Mouse (Mus musculus) MEL (cell line): Measurements from ENCODE around the gene Ccdc96. TPM values are rescaled to one million over a fixed set of nuclear protein-coding genes. Genes with fewer than 3 reads are reported as not detected.

Experiments
- DNase-seq: peaks from one replicate; pipeline ENCODE4 v3.0.0; 2011; ENCODE audit warnings: low read depth, low spot score
- H3K27ac ChIP-seq: 2 replicates; pipeline ENCODE4 v1.5.1; 2012; ENCODE audit warnings: low read depth, mild to moderate bottlenecking, control low read depth, low read length, moderate library complexity; ENCODE audit not compliant: control insufficient read depth
- H3K27me3 ChIP-seq, 2 experiments: fragments of 150-350 bp in 1 of 2; sonication (generic) in 1 of 2; 2 replicates each; pipeline ENCODE4 v1.6.1; 2012; ENCODE audit warnings: low read length in 2 of 2, mild to moderate bottlenecking in 2 of 2, improper control_type of control experiment in 1 of 2, moderate library complexity in 1 of 2; ENCODE audit not compliant: insufficient read depth in 2 of 2, control insufficient read depth in 1 of 2
- H3K36me3 ChIP-seq, 2 experiments: 2 replicates each; pipeline ENCODE4 v1.6.1; 2012 to 2014; ENCODE audit warnings: low read length in 2 of 2, improper control_type of control experiment in 1 of 2, inconsistent platforms in 1 of 2, mild to moderate bottlenecking in 1 of 2; ENCODE audit not compliant: insufficient read depth in 2 of 2, control insufficient read depth in 1 of 2
- H3K4me1 ChIP-seq, 2 experiments: fragments of 150-350 bp in 1 of 2; sonication (generic) in 1 of 2; 2 replicates each; pipeline ENCODE4 v1.6.1; 2012; ENCODE audit warnings: low read length in 2 of 2, improper control_type of control experiment in 1 of 2, mild to moderate bottlenecking in 1 of 2; ENCODE audit not compliant: insufficient read depth in 2 of 2, control insufficient read depth in 1 of 2
- H3K4me3 ChIP-seq, 2 experiments: fragments of 150-350 bp in 1 of 2; sonication (generic) in 1 of 2; 2 replicates each; pipeline ENCODE4 v1.5.1; 2012; ENCODE audit warnings: low read depth in 2 of 2, low read length in 2 of 2, mild to moderate bottlenecking in 2 of 2, moderate library complexity in 2 of 2, control low read depth in 1 of 2, improper control_type of control experiment in 1 of 2; ENCODE audit not compliant: control insufficient read depth in 1 of 2, insufficient read depth in 1 of 2
- H3K79me2 ChIP-seq: 2 replicates; pipeline ENCODE4 v1.6.1; 2012; ENCODE audit warnings: mild to moderate bottlenecking, low read length, moderate library complexity; ENCODE audit not compliant: control insufficient read depth, poor library complexity, insufficient read depth
- H3K9ac ChIP-seq: 2 replicates; pipeline ENCODE4 v1.6.1; 2012; ENCODE audit warnings: low read depth, mild to moderate bottlenecking, control low read depth, low read length, moderate library complexity; ENCODE audit not compliant: control insufficient read depth, poor library complexity, severe bottlenecking
- H3K9me3 ChIP-seq: fragments of 150-350 bp; sonication (generic); replicated peaks from 2 replicates; pipeline ENCODE4 v1.6.1; 2012; ENCODE audit warnings: mild to moderate bottlenecking, low read length, improper control_type of control experiment, moderate library complexity; ENCODE audit not compliant: insufficient read depth
- CHD1 ChIP-seq: IDR thresholded peaks from 2 replicates; pipeline ENCODE4 v1.6.1; 2012; ENCODE audit warnings: low read depth, mild to moderate bottlenecking, inconsistent platforms, low read length, improper control_type of control experiment
- E2F4 ChIP-seq: IDR thresholded peaks from 2 replicates; pipeline ENCODE4 v1.6.1; 2011; ENCODE audit warnings: low read depth, low read length, improper control_type of control experiment, borderline replicate concordance
- ELF1 ChIP-seq: IDR thresholded peaks from 2 replicates; pipeline ENCODE4 v1.6.1; 2014; ENCODE audit warnings: low read depth, mild to moderate bottlenecking, inconsistent platforms, low read length, improper control_type of control experiment, moderate library complexity
- EP300 ChIP-seq, 2 experiments: IDR thresholded peaks; 2 replicates each; pipeline ENCODE4 v1.6.1; 2011; ENCODE audit warnings: improper control_type of control experiment in 2 of 2, low read length in 2 of 2, low read depth in 1 of 2, mild to moderate bottlenecking in 1 of 2
- GABPA ChIP-seq: IDR thresholded peaks from 2 replicates; pipeline ENCODE4 v1.6.1; 2012; ENCODE audit warnings: low read depth, mild to moderate bottlenecking, inconsistent platforms, low read length, improper control_type of control experiment, moderate library complexity
- GATA1 ChIP-seq: IDR thresholded peaks from 2 replicates; pipeline ENCODE4 v1.6.1; 2011; ENCODE audit warnings: low read depth, low read length, improper control_type of control experiment
- JUND ChIP-seq: IDR thresholded peaks from 2 replicates; pipeline ENCODE4 v1.6.1; 2011; ENCODE audit warnings: low read depth, mild to moderate bottlenecking, improper control_type of control experiment, low read length
- KAT2A ChIP-seq: conservative IDR thresholded peaks from 2 replicates; pipeline ENCODE4 v1.6.1; 2012; ENCODE audit warnings: low read depth, low read length, improper control_type of control experiment, inconsistent platforms
- MAFK ChIP-seq: IDR thresholded peaks from 2 replicates; pipeline ENCODE4 v1.6.1; 2011; ENCODE audit warnings: low read depth, mild to moderate bottlenecking, low read length, improper control_type of control experiment, borderline replicate concordance
- MEF2A ChIP-seq: IDR thresholded peaks from 2 replicates; pipeline ENCODE4 v1.6.1; 2014; ENCODE audit warnings: low read depth, mild to moderate bottlenecking, inconsistent platforms, low read length, improper control_type of control experiment; ENCODE audit not compliant: poor library complexity, insufficient replicate concordance, severe bottlenecking; ENCODE audit errors: extremely low read depth
- MXI1 ChIP-seq: IDR thresholded peaks from 2 replicates; pipeline ENCODE4 v1.6.1; 2011; ENCODE audit warnings: mild to moderate bottlenecking, low read depth, low read length, improper control_type of control experiment
- MYC ChIP-seq: IDR thresholded peaks from 2 replicates; pipeline ENCODE4 v1.6.1; 2011; ENCODE audit warnings: low read depth, mild to moderate bottlenecking, low read length, improper control_type of control experiment, moderate library complexity
- NRF1 ChIP-seq: IDR thresholded peaks from 2 replicates; pipeline ENCODE4 v1.6.1; 2014; ENCODE audit warnings: low read depth, mild to moderate bottlenecking, inconsistent platforms, low read length, improper control_type of control experiment, moderate library complexity; ENCODE audit not compliant: poor library complexity, insufficient read depth, severe bottlenecking
- POLR2A ChIP-seq, 2 experiments: IDR thresholded peaks; 2 replicates each; pipeline ENCODE4 v1.6.1; 2011 to 2012; ENCODE audit warnings: low read length in 2 of 2, mild to moderate bottlenecking in 2 of 2, control low read depth in 1 of 2, improper control_type of control experiment in 1 of 2, low read depth in 1 of 2, moderate library complexity in 1 of 2; ENCODE audit not compliant: control insufficient read depth in 1 of 2, insufficient read depth in 1 of 2, poor library complexity in 1 of 2
- POLR2AphosphoS5 ChIP-seq: IDR thresholded peaks from 2 replicates; pipeline ENCODE4 v1.6.1; 2012; ENCODE audit warnings: low read depth, borderline replicate concordance, mild to moderate bottlenecking, inconsistent platforms, low read length, moderate library complexity, mixed read lengths
- RAD21 ChIP-seq: IDR thresholded peaks from 2 replicates; pipeline ENCODE4 v1.6.1; 2011; ENCODE audit warnings: mild to moderate bottlenecking, low read depth, low read length, improper control_type of control experiment
- RCOR1 ChIP-seq: IDR thresholded peaks from 2 replicates; pipeline ENCODE4 v1.6.1; 2012; ENCODE audit warnings: low read depth, mild to moderate bottlenecking, inconsistent platforms, low read length, improper control_type of control experiment
- TAL1 ChIP-seq: IDR thresholded peaks from 2 replicates; pipeline ENCODE4 v1.6.1; 2012; ENCODE audit warnings: mild to moderate bottlenecking, inconsistent platforms, low read length, moderate library complexity, mixed read lengths
- UBTF ChIP-seq: IDR thresholded peaks from 2 replicates; pipeline ENCODE4 v1.6.1; 2012; ENCODE audit warnings: low read depth, mild to moderate bottlenecking, inconsistent platforms, low read length, improper control_type of control experiment, moderate library complexity, borderline replicate concordance; ENCODE audit not compliant: insufficient read depth
- USF1 ChIP-seq: IDR thresholded peaks from 2 replicates; pipeline ENCODE4 v1.6.1; 2014; ENCODE audit warnings: low read depth, mild to moderate bottlenecking, inconsistent platforms, low read length, improper control_type of control experiment, moderate library complexity
- ZMIZ1 ChIP-seq: IDR thresholded peaks from 2 replicates; pipeline ENCODE4 v1.6.1; 2012; ENCODE audit warnings: low read depth, mild to moderate bottlenecking, inconsistent platforms, low read length, improper control_type of control experiment, moderate library complexity
- polyA plus RNA-seq, 2 experiments: library from polyadenylated mRNA; stranded (reverse) in 1 of 2; unstranded in 1 of 2; fragments of >175 nt in 1 of 2; fragments of >200 nt in 1 of 2; gene quantifications; 2 replicates each; pipeline versions ENCODE4 v1.2.1 to v1.2.4; 2012; ENCODE audit warnings: low replicate concordance in 2 of 2, low read depth in 1 of 2; ENCODE audit not compliant: insufficient read length in 2 of 2, insufficient read depth in 1 of 2, missing spikeins in 1 of 2
- total RNA-seq: library from RNA; depleted of rRNA; stranded (reverse); fragments of 300-350 nt; gene quantifications from 2 replicates; pipeline ENCODE4 v1.2.3, GENCODE M21; 2012

Ccdc96 gene
- total and polyA plus RNA-seq, 3 experiments, result 0.31 to 0.64 TPM; not detected in 1

- peaks cover 23 to 35% of the 10 kb centered on the region in 2 experiments for H3K4me1 ChIP-seq
Measured at GRCm38 (mm10) chr5:36526921-36527320, 42.5 kb downstream of the Ccdc96 start.

GRCm38 (mm10) chr5:36529698-36530097 is 45.3 kb downstream of the Ccdc96 start:
- H3K9me3 ChIP-seq, result no peaks in the 10 kb centered on the region
- peak overlapping the region; percentile 68 for H3K9ac ChIP-seq
- no peak for DNase-seq
- H3K27ac ChIP-seq, result no peak overlapping the region
- peaks cover 6% of the 10 kb centered on the region for H3K79me2 ChIP-seq
- TF ChIP-seq USF1 (no peak), UBTF (no peak), POLR2A (IDR thresholded peaks at IDR 0.05; ENCODE audit: control insufficient read depth in 1 of 2, insufficient read depth in 1 of 2, low read depth in 1 of 2, low read length in 2 of 2, poor library complexity in 1 of 2) (no peak), CHD1 (no peak), MYC (no peak), JUND (no peak)
- peaks cover 0 to 25% of the 10 kb centered on the region in 2 experiments; a peak in 2 of 4 replicates for H3K36me3 ChIP-seq
- peak overlapping the region; percentile 72 to 84 for H3K4me3 ChIP-seq
- peaks cover 18 to 27% of the 10 kb centered on the region in 2 experiments for H3K4me1 ChIP-seq
- H3K27me3 ChIP-seq, result no peaks in the 10 kb centered on the region

More at GRCm38 (mm10) chr5:36526921-36527320, 42.5 kb downstream of the Ccdc96 start:
- Histone ChIP-seq H3K79me2 (peaks cover 6% of the 10 kb centered on the region), H3K36me3 (peaks cover 2 to 35% of the 10 kb centered on the region in 2 experiments; a peak in 3 of 4 replicates), H3K9me3 (no peaks in the 10 kb centered on the region), H3K27me3 (no peaks in the 10 kb centered on the region)
- DNase-seq, result no peak
- TF ChIP-seq ZMIZ1 (no peak), EP300 (IDR thresholded peaks at IDR 0.05; ENCODE audit: low read depth in 1 of 2, low read length in 2 of 2) (no peak), MXI1 (no peak), RAD21 (no peak), GABPA (no peak), USF1 (no peak), UBTF (no peak), MEF2A (no peak), TAL1 (no peak), ELF1 (no peak), KAT2A (no peak), MYC (no peak), NRF1 (no peak), POLR2A (IDR thresholded peaks at IDR 0.05; ENCODE audit: control insufficient read depth in 1 of 2, insufficient read depth in 1 of 2, low read depth in 1 of 2, low read length in 2 of 2, poor library complexity in 1 of 2) (no peak), MAFK (no peak), GATA1 (no peak), RCOR1 (no peak), POLR2AphosphoS5 (no peak), E2F4 (no peak)
- TF ChIP-seq, all 39 proteins: peak for 0
- Histone ChIP-seq H3K4me3 (no peak overlapping the region), H3K9ac (no peak overlapping the region), H3K27ac (no peak overlapping the region)
